Mouse (Mus musculus) liver, adult 10 weeks (tissue): ENCODE measurements around the gene Rps2. TPM values are rescaled to one million over a fixed set of nuclear protein-coding genes. Genes with fewer than 3 reads are reported as not detected.

Experiments
- polyA plus RNA-seq: library from polyadenylated mRNA; stranded (reverse); fragments of 350-450 nt; fragmentation: Illumina TruSeq; extraction: RNeasy Lipid Tissue Mini Kit (QIAGEN cat#74804); gene quantifications from one replicate; pipeline ENCODE4 v1.2.3, GENCODE M21; 2014; ENCODE audit warnings: low read depth, low replicate concordance

Rps2 gene
- 483 TPM for polyA plus RNA-seq

DNA sequence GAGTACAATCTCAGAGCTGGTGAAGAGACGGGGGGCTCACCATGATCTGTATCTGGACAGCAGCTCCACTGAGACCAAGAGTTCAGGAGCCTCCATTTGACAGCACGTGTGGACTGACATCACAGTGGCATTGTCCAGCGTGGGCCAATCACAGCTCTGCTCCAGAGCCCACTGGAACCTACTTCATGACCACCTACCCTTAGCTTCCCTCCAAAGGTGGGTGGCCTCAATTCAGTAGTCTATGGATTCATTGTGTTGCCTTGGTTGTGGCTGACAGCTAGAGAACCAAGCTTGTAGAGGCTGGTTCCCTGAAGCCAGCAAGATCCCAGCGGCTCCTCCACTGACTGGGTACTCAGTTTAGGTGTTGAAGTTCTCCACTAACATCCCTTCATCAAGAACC, at the start of gene Rps2, which contains the start of gene Rnf151:
Gene Rps2 (plus strand): TSS at position 174 of the 400 bp plus-strand sequence.
Gene Rnf151 (minus strand): TSS at position 121 of the 400 bp plus-strand sequence.

DNA sequence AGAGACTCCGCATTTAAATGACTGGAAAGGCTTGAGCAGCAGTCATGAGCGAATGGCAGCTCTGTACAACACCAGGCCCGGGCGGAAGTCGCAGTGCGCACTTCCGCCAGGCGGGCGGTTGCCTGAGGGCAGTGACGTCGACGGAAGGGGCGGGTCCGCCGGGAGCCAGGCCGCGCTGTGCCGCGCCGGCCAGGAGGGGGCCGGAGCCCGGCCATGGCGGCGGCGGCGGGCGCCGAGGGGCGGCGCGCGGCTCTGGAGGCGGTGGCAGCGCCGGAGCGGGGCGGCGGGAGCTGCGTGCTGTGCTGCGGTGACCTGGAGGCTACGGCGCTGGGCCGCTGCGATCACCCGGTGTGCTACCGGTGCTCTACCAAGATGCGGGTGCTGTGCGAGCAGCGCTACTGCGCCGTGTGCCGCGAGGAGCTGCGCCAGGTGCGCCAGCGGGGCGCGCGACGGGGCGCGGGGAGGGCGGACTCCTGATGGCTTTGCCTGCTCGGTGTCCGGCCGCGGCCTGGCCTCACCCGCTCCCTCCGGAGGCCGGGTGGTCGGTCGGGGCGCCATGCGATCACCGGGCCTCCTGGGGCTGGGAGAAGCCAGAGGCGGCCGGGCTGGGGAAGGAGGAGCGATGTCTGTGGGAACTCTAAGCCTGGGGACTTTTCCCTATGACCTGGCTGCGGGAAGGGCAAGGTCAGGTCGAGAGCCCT, 48.2 kb upstream of the Rps2 start, which contains the start of gene Zfp598:
Gene Zfp598 (plus strand): TSS at position 143 of the 701 bp plus-strand sequence.

DNA sequence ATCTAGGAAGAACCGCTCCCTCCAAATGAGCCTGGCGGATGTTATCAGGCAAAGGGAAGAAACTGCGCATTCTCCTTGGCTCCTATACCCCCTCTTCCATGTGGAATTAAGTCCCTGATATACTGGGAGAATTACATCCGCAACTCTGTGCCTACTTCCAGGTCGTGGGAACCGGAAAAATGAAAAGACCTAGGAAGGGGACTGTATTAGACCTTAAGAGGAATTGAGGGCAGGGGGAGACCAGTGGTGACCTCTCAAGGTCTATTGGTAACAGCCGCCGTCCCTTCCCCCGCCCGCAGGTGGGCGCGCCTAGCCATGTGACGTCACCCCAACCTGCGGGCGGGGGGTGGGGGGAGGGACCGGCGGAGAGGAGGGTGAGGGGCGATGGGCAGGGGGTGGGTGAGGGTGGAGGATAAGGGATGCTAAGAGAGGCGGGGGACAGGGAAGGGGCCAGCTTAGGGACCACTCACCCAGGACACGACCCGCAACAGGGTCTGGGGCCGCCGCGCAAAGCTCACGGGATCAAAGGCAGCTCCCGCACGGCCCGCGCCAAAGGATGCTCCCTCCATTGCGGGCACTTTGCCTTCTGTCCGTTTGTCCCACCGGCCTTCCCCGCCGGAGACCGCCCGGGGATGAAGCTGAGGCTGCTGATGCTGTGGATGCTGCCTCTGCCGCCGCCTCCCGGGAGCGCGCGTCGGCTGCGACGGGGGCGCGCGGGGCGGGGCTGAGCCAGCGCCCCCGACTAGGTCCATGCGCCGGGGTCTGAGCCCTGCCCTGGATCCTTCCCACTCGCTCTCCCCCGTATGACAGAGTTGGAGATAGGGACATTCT, 28.4 kb upstream of the Rps2 start, which contains the start of gene Syngr3:
Gene Syngr3 (minus strand): TSS at position 705 of the 831 bp plus-strand sequence.

DNA sequence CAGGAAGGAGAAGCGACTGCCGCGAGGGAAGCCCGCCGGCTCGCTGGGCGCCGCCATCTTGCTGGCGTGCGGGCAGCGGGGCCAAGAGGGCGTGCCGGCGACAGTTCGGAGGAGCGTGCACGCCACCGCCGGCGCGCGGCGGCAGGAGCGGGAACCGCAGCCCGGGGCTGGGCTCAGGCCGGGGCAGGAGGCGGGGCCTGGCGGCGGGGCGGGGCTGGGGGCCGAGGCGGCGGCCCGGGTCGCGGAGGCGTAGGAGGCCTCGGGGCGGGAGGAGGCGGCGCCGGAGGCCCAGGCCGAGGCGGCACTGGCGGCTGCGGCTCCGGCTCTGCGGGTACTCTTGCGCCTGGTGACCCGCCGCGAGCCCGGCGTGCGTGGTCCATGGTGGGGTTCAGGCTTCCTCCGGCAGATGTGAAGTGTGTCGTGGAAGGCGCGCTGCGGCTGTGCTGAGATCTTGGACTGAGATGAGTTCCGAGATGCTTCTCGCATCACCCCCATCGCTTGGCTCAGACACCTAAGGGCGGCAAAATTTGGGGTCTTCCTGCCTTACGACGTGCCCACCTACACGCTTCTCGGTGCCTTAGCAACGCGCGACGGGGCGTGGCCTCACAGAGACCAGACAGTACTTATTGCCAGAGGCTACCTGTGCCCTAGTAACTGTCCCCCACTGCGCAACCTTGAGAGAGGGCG, 21.8 kb upstream of the Rps2 start, which contains the start of the genes Gfer and Noxo1:
Gene Gfer (minus strand): TSS at position 146 of the 687 bp plus-strand sequence.
Gene Noxo1 (plus strand): TSS at position 224 of the 687 bp plus-strand sequence.

DNA sequence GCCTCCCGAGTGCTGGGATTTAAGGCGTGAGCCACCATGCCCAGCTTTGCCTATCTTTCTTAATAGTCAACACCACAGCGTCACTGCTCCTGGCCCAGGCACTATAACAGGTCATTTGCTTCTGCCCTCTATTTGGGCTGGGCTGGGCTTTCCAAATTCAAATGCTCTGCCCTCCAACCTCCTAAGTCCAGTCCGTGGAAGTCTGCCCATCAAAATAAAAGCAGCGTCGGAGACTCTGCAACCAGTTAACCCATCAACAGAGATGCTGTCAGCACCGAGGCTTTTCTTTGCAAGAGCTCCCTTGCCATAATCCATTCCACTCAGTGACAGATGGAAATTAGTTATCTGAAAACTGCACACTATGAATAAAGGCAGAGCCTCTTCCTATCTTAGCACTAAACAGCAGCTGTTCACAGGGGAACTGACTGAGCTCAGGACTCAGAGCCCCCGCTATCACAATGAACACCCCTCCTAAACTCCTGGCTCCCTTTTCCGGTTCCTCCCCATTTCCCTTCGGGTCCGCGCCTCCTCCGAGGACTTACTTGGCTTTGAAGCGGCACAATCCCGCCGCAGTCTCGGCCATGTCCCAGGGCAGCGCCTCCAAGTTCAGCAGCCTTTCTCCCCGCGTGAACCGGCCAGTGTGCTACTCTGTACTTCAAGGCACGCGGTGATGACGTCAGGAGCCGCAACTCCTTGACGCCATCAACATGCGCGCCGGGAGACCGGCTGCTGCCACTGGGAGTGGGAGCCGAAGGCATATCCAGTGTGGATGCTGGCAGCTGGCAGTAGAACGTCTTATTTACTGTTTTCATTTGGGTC, 10.7 kb upstream of the Rps2 start, which contains the start of gene Tbl3:
Gene Tbl3 (minus strand): TSS at position 679 of the 819 bp plus-strand sequence.

DNA sequence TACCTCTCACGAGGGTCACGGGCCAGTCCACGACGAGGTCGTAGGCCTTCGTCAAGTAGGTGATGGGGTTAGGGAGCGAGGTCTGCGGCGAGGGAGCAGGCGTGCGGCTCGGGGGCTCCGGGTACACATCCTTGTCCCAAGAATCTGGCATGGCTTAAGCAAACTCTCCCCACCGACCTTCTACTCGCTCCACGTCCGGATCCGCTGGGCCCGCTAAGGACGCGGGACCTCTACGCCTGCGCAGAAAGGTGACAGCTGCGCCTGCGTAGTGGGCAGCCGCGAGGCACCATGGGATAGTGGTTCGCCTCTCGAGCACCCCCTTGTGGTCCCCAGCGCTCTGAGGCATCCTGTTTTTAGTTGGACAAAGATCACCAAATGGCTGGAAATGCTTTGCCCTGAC, 6.3 kb downstream of the Rps2 start, which contains the start of gene Ndufb10:
Gene Ndufb10 (minus strand): TSS at position 295 of the 400 bp plus-strand sequence.

DNA sequence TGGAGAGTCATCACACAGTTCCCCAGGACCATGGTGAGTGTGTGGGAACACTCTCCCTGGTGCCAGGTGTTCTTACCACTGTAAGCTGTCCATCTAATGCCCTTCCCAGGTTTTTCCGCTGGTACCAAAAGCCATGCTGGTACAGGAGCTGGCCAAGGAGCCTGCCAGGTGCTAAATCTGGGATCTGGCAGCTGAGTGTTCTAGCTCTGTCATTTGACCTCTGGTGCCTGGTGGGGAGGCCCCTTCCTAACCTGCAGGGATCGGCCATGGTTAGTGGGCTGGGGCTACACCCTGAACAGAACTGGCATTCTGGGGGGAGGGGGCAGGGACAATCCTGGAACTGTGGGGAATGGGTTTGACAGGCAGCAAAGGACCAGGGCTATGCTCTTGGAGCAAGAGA, 9.7 kb downstream of the Rps2 start, which contains the start of gene Rpl3l:
Gene Rpl3l (plus strand): TSS at position 203 of the 400 bp plus-strand sequence.

DNA sequence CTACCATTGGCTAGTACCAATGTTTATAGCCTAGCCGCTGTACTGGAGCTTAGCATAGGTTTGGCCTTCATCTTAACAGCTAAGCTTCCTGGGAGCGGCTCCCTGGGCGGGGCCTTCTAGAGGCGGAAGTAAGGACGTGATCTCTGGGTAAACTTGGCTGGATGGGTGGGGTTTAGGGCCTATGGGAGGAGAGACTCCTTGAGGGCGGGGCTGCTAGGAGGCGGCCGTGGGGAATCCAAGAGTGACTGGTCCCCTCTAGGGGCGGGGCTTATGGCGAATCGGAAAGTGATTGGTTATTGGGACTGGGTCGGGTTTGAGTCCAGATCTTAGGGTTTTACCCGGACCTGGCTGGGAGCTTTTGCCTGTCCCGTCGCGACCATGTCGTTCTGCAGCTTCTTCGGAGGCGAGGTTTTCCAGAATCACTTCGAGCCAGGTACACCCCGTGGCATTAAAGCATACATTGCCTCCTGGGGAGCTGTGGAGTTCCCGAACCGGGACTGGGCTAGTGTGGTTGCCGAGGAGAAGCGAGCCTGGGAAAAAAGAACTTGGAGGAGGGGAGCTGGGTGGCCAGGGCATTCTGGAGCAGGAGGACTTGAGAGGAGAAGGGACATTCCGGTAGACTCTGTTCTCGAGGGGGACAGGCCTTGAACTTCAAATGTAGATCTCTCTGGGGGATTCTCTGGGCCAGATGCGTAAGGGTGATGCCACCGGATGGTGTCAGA, 18.6 kb downstream of the Rps2 start, which contains the start of gene Msrb1:
Gene Msrb1 (plus strand): TSS at position 313 of the 722 bp plus-strand sequence.

DNA sequence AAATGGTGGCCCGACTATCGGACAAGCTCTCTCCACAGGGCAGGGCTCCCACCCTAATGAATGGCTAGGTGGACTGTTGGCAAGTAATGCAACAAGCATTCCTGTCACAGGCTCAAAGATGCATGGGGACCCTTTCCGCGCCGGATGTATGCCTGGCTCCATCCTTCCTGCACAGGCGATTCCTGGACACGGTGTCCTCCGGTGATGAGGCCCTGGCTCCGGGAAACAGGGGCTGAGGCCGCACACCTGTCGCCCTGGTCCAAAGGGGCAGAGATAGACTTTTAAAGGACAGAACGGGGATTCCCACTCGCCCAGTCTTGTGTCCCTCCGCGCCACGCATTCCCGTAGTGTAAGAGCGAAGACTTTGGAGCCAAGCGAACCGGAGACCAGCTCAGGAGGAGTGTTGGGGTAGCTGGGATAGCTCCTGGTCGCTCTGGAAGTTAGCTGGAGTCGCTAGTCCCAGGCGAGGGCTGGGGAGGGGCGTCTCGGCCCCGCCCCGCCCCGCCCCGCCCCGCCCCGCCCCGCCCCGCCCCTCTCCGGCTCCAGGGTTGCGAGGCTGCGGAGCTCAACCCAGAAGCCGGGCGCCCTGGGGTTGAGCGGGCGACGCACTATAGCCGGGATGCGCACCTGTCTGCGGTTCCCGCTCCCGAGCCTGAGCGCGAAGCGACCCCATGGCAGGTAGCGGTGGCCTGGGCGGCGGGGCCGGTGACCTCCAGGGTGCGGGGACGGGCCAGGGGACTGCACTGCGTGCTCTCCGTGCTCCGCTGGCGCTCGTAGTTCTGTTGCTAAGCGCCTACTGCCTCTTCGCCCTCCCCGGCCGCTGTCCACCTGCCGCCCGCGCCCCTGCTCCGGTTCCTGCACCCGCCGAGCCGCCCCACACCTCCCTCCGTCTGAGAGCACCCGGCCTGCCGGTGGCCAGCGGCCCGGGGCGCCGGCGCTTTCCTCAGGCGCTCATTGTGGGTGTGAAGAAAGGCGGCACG, 34.8 kb downstream of the Rps2 start, which contains the start of gene Hs3st6:
Gene Hs3st6 (plus strand): TSS at position 574 of the 980 bp plus-strand sequence.

Other genes with a start within 250 kb of the Rps2 start
- 0.37 TPM for gene E4f1, start 247.8 kb upstream of the Rps2 start, polyA plus RNA-seq
- 6.5 TPM for gene Pgp, start 247.7 kb upstream of the Rps2 start, polyA plus RNA-seq
- gene Bricd5, start 244.2 kb upstream of the Rps2 start, polyA plus RNA-seq = not detected
- 1.8 TPM for gene Mlst8, start 239.0 kb upstream of the Rps2 start, polyA plus RNA-seq
- gene Caskin1, start 229.5 kb upstream of the Rps2 start, polyA plus RNA-seq = not detected
- gene Traf7, start 190.2 kb upstream of the Rps2 start, polyA plus RNA-seq = 3.5 TPM
- not detected for gene Rab26, start 183.9 kb upstream of the Rps2 start, polyA plus RNA-seq
- gene Pkd1, start 168.3 kb upstream of the Rps2 start, polyA plus RNA-seq = 1.3 TPM
- 7.0 TPM for gene Tsc2, start 85.5 kb upstream of the Rps2 start, polyA plus RNA-seq
- 0.50 TPM for gene Nthl1, start 85.4 kb upstream of the Rps2 start, polyA plus RNA-seq
- 3.9 TPM for gene Slc9a3r2, start 67.8 kb upstream of the Rps2 start, polyA plus RNA-seq
- not detected for gene Npw, start 59.7 kb upstream of the Rps2 start, polyA plus RNA-seq
- 3.4 TPM for gene Zfp598, start 48.4 kb upstream of the Rps2 start, polyA plus RNA-seq
- not detected for gene Syngr3, start 28.2 kb upstream of the Rps2 start, polyA plus RNA-seq
- 12.1 TPM for gene Gfer, start 22.0 kb upstream of the Rps2 start, polyA plus RNA-seq
- gene Noxo1, start 21.9 kb upstream of the Rps2 start, polyA plus RNA-seq = not detected
- gene Tbl3, start 10.5 kb upstream of the Rps2 start, polyA plus RNA-seq = 0.58 TPM
- gene Rnf151, start 53 bp upstream of the Rps2 start, polyA plus RNA-seq = not detected
- 138 TPM for gene Ndufb10, start 6.4 kb downstream of the Rps2 start, polyA plus RNA-seq
- gene Rpl3l, start 9.7 kb downstream of the Rps2 start, polyA plus RNA-seq = not detected
- 93.0 TPM for gene Msrb1, start 18.5 kb downstream of the Rps2 start, polyA plus RNA-seq
- not detected for gene Hs3st6, start 34.9 kb downstream of the Rps2 start, polyA plus RNA-seq
- gene Meiob, start 86.2 kb downstream of the Rps2 start, polyA plus RNA-seq = 22.4 TPM
- 123 TPM for gene Hagh, start 122.0 kb downstream of the Rps2 start, polyA plus RNA-seq
- gene Fahd1, start 132.2 kb downstream of the Rps2 start, polyA plus RNA-seq = 116 TPM
- 3.5 TPM for gene Igfals, start 147.9 kb downstream of the Rps2 start, polyA plus RNA-seq
- gene Nubp2, start 168.2 kb downstream of the Rps2 start, polyA plus RNA-seq = 4.6 TPM
- not detected for gene Spsb3, start 168.5 kb downstream of the Rps2 start, polyA plus RNA-seq
- gene Eme2, start 177.0 kb downstream of the Rps2 start, polyA plus RNA-seq = 1.8 TPM
- 3.6 TPM for gene Mrps34, start 177.0 kb downstream of the Rps2 start, polyA plus RNA-seq
- 4.9 TPM for gene Nme3, start 178.4 kb downstream of the Rps2 start, polyA plus RNA-seq
- 2.4 TPM for gene Mapk8ip3, start 218.9 kb downstream of the Rps2 start, polyA plus RNA-seq
- 34.7 TPM for gene Jpt2, start 242.6 kb downstream of the Rps2 start, polyA plus RNA-seq